Mouse (Mus musculus) liver, embryonic 14.5 days (tissue): ENCODE measurements around the gene Zfhx2. TPM values are rescaled to one million over a fixed set of nuclear protein-coding genes. Genes with fewer than 3 reads are reported as not detected.

ENCODE experiments used
- ATAC-seq: fragments of 200-750 bp; cut with Nextera tagmentation; 2 replicates; pipeline ENCODE4 v1.8.0; 2017; ENCODE audit warnings: moderate number of reproducible peaks, mild to moderate bottlenecking, moderate library complexity; ENCODE audit not compliant: insufficient read depth
- DNase-seq, 3 experiments: peaks; one replicate each; pipeline ENCODE4 v3.0.0-alpha.2; 2012 to 2013; ENCODE audit warnings: low read depth in 3 of 3, low spot score in 3 of 3
- H3K27ac ChIP-seq: fragments of 300-500 bp; sonication (generic); 2 replicates; pipeline ENCODE4 v1.5.1; 2014; ENCODE audit warnings: moderate library complexity, mild to moderate bottlenecking, control low read depth, inconsistent platforms
- H3K27me3 ChIP-seq: fragments of 300-500 bp; sonication (generic); 2 replicates; pipeline ENCODE4 v1.6.1; 2014; ENCODE audit warnings: mild to moderate bottlenecking, low read length, moderate library complexity; ENCODE audit not compliant: control insufficient read depth, insufficient read depth
- H3K36me3 ChIP-seq: fragments of 300-500 bp; sonication (generic); replicated peaks from 2 replicates; pipeline ENCODE4 v1.6.1; 2014; ENCODE audit warnings: low read depth; ENCODE audit not compliant: control insufficient read depth, insufficient read depth
- H3K4me1 ChIP-seq, 2 experiments: fragments of 200-500 bp in 1 of 2; fragments of 300-500 bp in 1 of 2; sonication (generic) in 1 of 2; replicated peaks; 2 replicates each; pipeline ENCODE4 v1.6.1; 2012 to 2014; ENCODE audit warnings: antibody characterized with exemption in 1 of 2, inconsistent platforms in 1 of 2, low read length in 1 of 2; ENCODE audit not compliant: control insufficient read depth in 2 of 2, insufficient read depth in 2 of 2
- H3K4me2 ChIP-seq: fragments of 300-500 bp; sonication (generic); 2 replicates; pipeline ENCODE4 v1.6.1; 2014; ENCODE audit warnings: low read depth, mild to moderate bottlenecking, control low read depth, moderate library complexity
- H3K4me3 ChIP-seq, 2 experiments: fragments of 200-500 bp in 1 of 2; fragments of 300-500 bp in 1 of 2; sonication (generic) in 1 of 2; 2 replicates each; pipeline ENCODE4 v1.5.1; 2012 to 2014; ENCODE audit warnings: low read depth in 2 of 2, low read length in 2 of 2, mild to moderate bottlenecking in 2 of 2, control low read depth in 1 of 2, inconsistent platforms in 1 of 2, moderate library complexity in 1 of 2; ENCODE audit not compliant: insufficient read depth in 1 of 2
- H3K9ac ChIP-seq: fragments of 300-500 bp; sonication (generic); replicated peaks from 2 replicates; pipeline ENCODE4 v1.6.1; 2014; ENCODE audit warnings: mild to moderate bottlenecking, control low read depth, moderate library complexity
- H3K9me3 ChIP-seq: fragments of 300-500 bp; sonication (generic); 2 replicates; pipeline ENCODE4 v1.6.1; 2016; ENCODE audit warnings: low read length, mixed read lengths; ENCODE audit not compliant: control insufficient read depth
- CTCF ChIP-seq: IDR thresholded peaks from 2 replicates; pipeline ENCODE4 v1.5.1; 2016; ENCODE audit warnings: antibody characterized with exemption, low read depth, control low read depth
- EP300 ChIP-seq: IDR thresholded peaks from 2 replicates; pipeline ENCODE4 v1.6.1; 2016; ENCODE audit warnings: antibody characterized with exemption, low read depth
- WGBS: fragments of 180-500 bp; shearing (Covaris S2); extraction: QIAGEN DNeasy Blood & Tissue Kit; methylation state at CpG from one replicate; pipeline ENCODE4 v1.1.7; 2014; ENCODE audit not compliant: insufficient replicate concordance; 5-methylcytosine and 5-hydroxymethylcytosine counted together
- polyA plus RNA-seq, 2 experiments: library from polyadenylated mRNA; depleted of rRNA in 1 of 2; stranded (reverse) in 1 of 2; unstranded in 1 of 2; fragments of >200 nt; fragmentation: Nextera tagmentation in 1 of 2; extraction: Ambion mirVana in 1 of 2; gene quantifications; 2 replicates each; pipeline versions ENCODE4 v1.2.1 to v1.2.3; 2012 to 2014

Gene Zfhx2
- polyA plus RNA-seq, 2 experiments: 0.29 to 0.61 TPM

DNA sequence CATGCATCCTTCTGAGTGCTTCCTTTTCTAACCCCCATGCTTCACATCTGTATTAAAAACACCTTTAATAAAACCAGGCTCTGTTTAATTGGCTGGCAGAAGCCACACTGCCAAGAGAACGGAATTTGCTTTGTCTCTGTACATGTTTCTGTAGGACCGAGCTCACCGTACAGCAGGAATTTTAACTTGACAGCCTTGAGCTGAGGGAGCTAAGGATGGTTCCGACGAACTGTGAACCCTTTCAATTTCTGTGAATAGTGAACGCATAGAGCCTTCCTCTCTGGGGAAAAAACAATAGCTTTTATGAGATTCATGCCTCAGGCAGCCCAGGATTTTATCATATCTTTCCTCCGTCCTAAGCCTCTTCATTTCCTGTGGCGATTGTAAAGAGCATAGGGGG lies 30.2 kb upstream of the Zfhx2 start:
- 38% methylated on average over 8 of the region's 8 CpGs for WGBS
- no peak overlapping the region for H3K9ac ChIP-seq
- H3K27me3 ChIP-seq: peaks cover 3% of the 10 kb centered on the region
- no peak overlapping the region for H3K4me2 ChIP-seq
- TF ChIP-seq EP300: no peak
- TF ChIP-seq CTCF: no peak
- H3K9me3 ChIP-seq: no peaks in the 10 kb centered on the region
- DNase-seq: no peak
- H3K36me3 ChIP-seq: no peaks in the 10 kb centered on the region
- ATAC-seq: no peak
- no peaks in the 10 kb centered on the region; a peak in 1 of 4 replicates for H3K4me1 ChIP-seq
- no peak overlapping the region for H3K27ac ChIP-seq
- no peak overlapping the region for H3K4me3 ChIP-seq

DNA sequence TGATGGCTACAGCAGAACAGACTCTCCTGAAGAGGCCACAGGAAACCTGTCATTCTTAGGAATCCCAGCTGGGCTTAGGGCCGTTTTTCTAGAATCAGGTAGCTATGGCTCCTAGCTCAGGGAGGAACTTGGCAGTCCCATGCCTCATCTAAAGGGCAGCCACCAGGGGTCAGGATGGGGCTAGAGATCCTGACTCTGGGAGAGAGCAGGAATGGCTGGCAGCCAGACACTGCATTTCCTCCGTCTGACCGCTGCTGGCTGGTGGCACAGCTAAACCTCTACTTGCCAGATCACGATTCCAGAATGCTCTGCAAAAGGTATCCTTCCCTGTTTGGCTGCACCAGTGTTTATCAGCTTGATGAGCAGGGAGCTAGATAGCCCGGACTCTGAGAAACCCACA lies 29.8 kb upstream of the Zfhx2 start:
- 6% methylated on average over 5 of the region's 5 CpGs for WGBS
- no peaks in the 10 kb centered on the region; a peak in 1 of 4 replicates for H3K4me1 ChIP-seq
- H3K27ac ChIP-seq: no peak overlapping the region
- no peak overlapping the region for H3K9ac ChIP-seq
- DNase-seq: peak in 1 of 3 experiments; percentile 20
- TF ChIP-seq CTCF (peak; percentile 74), EP300 (no peak)
- peaks cover 7% of the 10 kb centered on the region for H3K27me3 ChIP-seq
- H3K9me3 ChIP-seq: no peaks in the 10 kb centered on the region
- ATAC-seq: no peak
- no peak overlapping the region for H3K4me2 ChIP-seq
- H3K4me3 ChIP-seq: no peak overlapping the region
- no peaks in the 10 kb centered on the region for H3K36me3 ChIP-seq

DNA sequence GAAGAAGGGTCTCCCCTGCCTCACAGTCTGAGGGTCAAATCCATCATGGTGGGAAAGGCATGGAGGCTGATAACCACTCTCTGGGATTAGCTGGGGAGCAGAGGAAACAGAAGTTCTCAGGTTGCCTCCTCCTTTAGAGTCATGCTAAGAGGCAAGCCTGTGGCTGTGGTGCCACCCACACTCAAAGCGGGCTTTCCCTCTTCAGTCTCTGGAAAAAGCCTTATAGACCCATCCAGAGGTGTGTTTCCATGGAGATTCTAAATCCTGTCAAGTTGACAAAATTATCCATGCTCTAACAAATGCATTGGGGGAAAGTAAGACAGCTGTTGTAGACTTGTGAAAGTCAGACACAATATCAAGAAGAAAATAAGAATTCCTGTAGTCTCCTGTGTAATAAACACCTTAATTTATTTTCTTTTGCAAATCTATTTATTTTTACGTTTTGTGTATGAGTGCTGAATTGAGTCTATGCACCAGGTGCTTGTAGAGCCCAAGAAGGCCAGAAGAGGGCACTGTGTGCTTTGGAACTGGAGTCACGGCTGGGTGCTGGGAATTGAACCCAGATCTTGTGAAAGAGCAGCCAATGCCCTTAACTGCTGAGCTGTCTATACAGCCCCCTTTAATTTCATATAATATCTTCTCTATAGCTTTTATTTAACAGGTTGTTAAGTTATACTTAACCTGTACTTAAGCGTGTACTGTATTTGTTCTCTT lies 27.5 kb upstream of the Zfhx2 start:
- ATAC-seq (no peak), DNase-seq (no peak)
- Histone ChIP-seq H3K4me2 (no peak overlapping the region), H3K4me3 (no peak overlapping the region), H3K9ac (no peak overlapping the region), H3K27ac (no peak overlapping the region), H3K4me1 (no peaks in the 10 kb centered on the region; a peak in 1 of 4 replicates), H3K36me3 (no peaks in the 10 kb centered on the region), H3K9me3 (no peaks in the 10 kb centered on the region), H3K27me3 (peaks cover 31% of the 10 kb centered on the region)
- WGBS: 45% methylated on average over 4 of the region's 4 CpGs
- TF ChIP-seq CTCF (peak; percentile 63), EP300 (no peak)

DNA sequence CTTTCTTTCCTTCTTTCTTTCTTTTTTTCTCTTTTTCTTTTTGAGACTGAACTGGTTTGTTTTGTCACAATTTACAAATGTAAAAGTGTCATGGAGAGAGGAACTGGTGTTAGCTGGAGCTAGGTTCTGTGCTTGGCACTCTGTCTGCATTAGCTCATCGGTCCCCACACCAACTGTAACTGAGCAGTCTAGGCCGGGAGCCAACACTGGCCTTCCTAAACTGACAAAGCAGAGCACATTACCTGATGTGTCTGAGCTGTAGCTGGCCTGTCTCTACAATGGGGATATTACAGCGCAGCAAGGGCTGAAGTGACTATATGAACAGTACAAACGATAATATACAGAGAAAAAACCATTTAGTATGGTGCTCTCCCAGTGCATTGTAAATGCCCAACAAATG lies 26.7 kb upstream of the Zfhx2 start:
- no peak overlapping the region for H3K9ac ChIP-seq
- WGBS: 67% methylated on average over 4 of the region's 4 CpGs

DNA sequence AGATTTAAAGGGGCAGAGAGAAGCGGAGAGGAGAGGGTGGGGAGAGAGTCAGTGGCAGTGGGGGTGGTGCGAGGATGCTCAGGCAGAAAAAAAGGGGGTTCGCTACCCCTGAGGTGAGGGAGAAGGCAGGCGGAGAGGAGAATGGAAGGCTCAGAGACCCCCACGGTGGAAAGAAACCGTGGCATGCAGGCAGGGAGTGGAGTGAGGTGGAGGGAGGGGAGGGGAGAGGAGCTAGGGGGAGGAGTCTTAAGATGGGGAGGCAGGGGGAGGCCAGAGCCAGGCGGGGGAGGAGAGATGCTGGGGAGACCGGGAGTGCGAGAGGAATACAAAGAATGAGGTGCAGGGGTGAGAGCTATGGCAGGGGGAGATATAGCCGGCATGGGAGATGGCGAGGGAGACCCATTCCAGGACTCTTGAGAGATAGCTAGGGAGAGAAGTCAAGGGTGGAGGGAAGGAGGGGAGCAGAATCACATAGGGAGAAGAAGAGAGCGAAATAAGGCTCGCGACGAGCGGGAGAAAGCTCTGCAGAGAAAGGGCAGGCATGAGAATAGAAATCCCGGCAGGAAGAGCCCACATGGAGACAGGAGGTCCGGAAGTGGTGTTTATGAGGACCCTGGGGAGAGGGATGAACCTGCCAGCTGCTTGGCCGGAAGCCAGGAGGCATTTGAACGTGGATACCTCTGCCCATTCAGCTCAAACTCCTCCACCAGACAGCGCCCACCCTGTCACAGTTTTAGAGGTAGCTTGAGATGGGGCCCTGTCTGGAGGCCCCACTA lies 24.5 kb upstream of the Zfhx2 start, which contains the start of gene Jph4:
Gene Jph4 (minus strand): TSS at position 511 of the 776 bp plus-strand sequence.
- Histone ChIP-seq H3K4me2 (no peak within 1 kb of the TSS), H3K27me3 (peaks cover 51% of the 10 kb centered on the region), H3K9ac (no peak within 1 kb of the TSS), H3K4me1 (no peaks in the 10 kb centered on the region), H3K27ac (no peak within 1 kb of the TSS), H3K36me3 (no peaks in the 10 kb centered on the region), H3K4me3 (no peak within 1 kb of the TSS), H3K9me3 (no peaks in the 10 kb centered on the region)
- no peak for ATAC-seq
- TF ChIP-seq CTCF: no peak
- no peak for TF ChIP-seq EP300
- DNase-seq: no peak
- 16% methylated on average over 21 of the region's 21 CpGs for WGBS

More for the DNA sequence above, 26.7 kb upstream of the Zfhx2 start:
- no peak for ATAC-seq
- H3K36me3 ChIP-seq: no peaks in the 10 kb centered on the region
- no peak overlapping the region for H3K4me2 ChIP-seq
- no peak for DNase-seq
- H3K9me3 ChIP-seq: no peaks in the 10 kb centered on the region
- H3K27ac ChIP-seq: no peak overlapping the region
- H3K4me1 ChIP-seq: no peaks in the 10 kb centered on the region; a peak in 1 of 4 replicates
- H3K4me3 ChIP-seq: no peak overlapping the region
- peaks cover 38% of the 10 kb centered on the region for H3K27me3 ChIP-seq
- TF ChIP-seq CTCF (no peak), EP300 (no peak)
